In the genomic region with DNA sequence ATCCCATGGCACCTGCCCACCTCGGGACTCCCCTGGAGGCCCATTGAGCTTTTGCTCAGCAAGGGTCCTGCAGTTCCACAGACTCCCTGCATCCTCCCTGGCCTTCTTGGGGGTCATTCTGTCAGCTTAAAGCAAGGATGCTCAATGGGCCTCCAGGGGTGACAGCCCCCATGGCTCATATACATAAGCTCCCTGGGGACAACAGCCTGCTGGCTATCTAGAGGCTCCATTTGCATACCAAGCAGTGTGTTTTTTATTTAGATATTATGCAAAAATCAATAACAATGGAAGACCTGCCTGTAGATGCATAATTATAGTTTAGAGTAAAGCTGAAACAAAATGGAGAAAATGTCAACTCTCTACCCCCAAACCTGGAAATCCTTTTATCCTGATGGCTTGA, we compare ENCODE assay signal across 36 mouse cellular contexts. TPM values are rescaled to one million over a fixed set of nuclear protein-coding genes. Genes with fewer than 3 reads are reported as not detected.
"Had no signal": no experiment of that assay in that cellular context is flagged by ENCODE, and none has a peak within 500 bp of the region (broad histone marks: within the 10 kb centered on the region; RNA-seq: fewer than 3 reads in every experiment).

No protein-coding gene starts in this region.

- DNase-seq: heart, postnatal 10 days; heart, postnatal 14 days; heart, postnatal 36 days; heart, postnatal 4 days; kidney, adult 11 months; kidney, adult 18-20 months; kidney, adult 2 months; kidney, adult 8-10 months; kidney, adult 9 months; kidney, postnatal 10 days; kidney, postnatal 14 days; kidney, postnatal 25 days; kidney, postnatal 36 days; kidney, postnatal 4 days; layer of hippocampus, adult 9-11 months; layer of hippocampus, postnatal 36 days had no signal

- H3K27ac ChIP-seq: heart, embryonic 10.5 days; heart, embryonic 13.5 days; heart, embryonic 15.5 days; hindbrain, embryonic 10.5 days; hindbrain, embryonic 12.5 days; hindbrain, embryonic 13.5 days; hindbrain, embryonic 14.5 days; hindbrain, embryonic 15.5 days; hindbrain, postnatal 0 days; intestine, embryonic 15.5 days; kidney, embryonic 15.5 days; kidney, postnatal 0 days; layer of hippocampus, adult 2 months had no signal

- H3K9me3 ChIP-seq: heart, embryonic 10.5 days; heart, embryonic 12.5 days; heart, embryonic 13.5 days; heart, embryonic 15.5 days; hindbrain, embryonic 10.5 days; hindbrain, embryonic 12.5 days; hindbrain, embryonic 13.5 days; hindbrain, embryonic 15.5 days; intestine, embryonic 15.5 days; kidney, embryonic 15.5 days had no signal

- H3K9ac ChIP-seq: heart, embryonic 12.5 days; heart, embryonic 13.5 days; heart, embryonic 15.5 days; hindbrain, embryonic 12.5 days; hindbrain, embryonic 13.5 days; hindbrain, embryonic 14.5 days; hindbrain, embryonic 15.5 days; intestine, embryonic 15.5 days; kidney, embryonic 15.5 days had no signal

- ATAC-seq: hindbrain, embryonic 16.5 days; hindbrain, postnatal 0 days; inflammation-experienced regulatory T-cells, adult 6 months; intestine, embryonic 15.5 days; intestine, embryonic 16.5 days; intestine, postnatal 0 days had no signal

- H3K4me2 ChIP-seq: heart, embryonic 11.5 days; heart, embryonic 12.5 days; heart, embryonic 13.5 days; heart, embryonic 15.5 days; hindbrain, embryonic 12.5 days; hindbrain, embryonic 13.5 days; hindbrain, embryonic 14.5 days; hindbrain, embryonic 15.5 days; intestine, embryonic 15.5 days; kidney, embryonic 15.5 days had no signal

- H3K27me3 ChIP-seq: heart, embryonic 12.5 days; heart, embryonic 13.5 days; heart, embryonic 15.5 days; hindbrain, embryonic 12.5 days; hindbrain, embryonic 13.5 days; hindbrain, embryonic 15.5 days; intestine, embryonic 15.5 days; kidney, embryonic 15.5 days had no signal

- H3K4me3 ChIP-seq: heart, embryonic 10.5 days; heart, embryonic 12.5 days; heart, embryonic 13.5 days; heart, embryonic 15.5 days; hindbrain, embryonic 10.5 days; hindbrain, embryonic 12.5 days; hindbrain, embryonic 13.5 days; hindbrain, embryonic 15.5 days; intestine, embryonic 15.5 days; kidney, embryonic 15.5 days; layer of hippocampus, adult 2 months had no signal

- H3K4me1 ChIP-seq: heart, embryonic 13.5 days; hindbrain, embryonic 13.5 days; hindbrain, embryonic 15.5 days had no signal

- H3K36me3 ChIP-seq: heart, embryonic 10.5 days; heart, embryonic 12.5 days; heart, embryonic 13.5 days; heart, embryonic 15.5 days; hindbrain, embryonic 10.5 days; hindbrain, embryonic 12.5 days; hindbrain, embryonic 13.5 days; hindbrain, embryonic 15.5 days; intestine, embryonic 15.5 days; kidney, embryonic 15.5 days had no signal

RNA-seq across cellular contexts. Expression of a gene that starts 3.4 kb away (rescaled TPM):
- polyA plus RNA-seq: heart, embryonic 10.5 days; heart, embryonic 12.5 days; hindbrain, embryonic 10.5 days; hindbrain, embryonic 12.5 days; hindbrain, embryonic 14.5 days; hindbrain, embryonic 15.5 days; kidney, embryonic 14.5 days had no signal
